ENCODE assay signal across 14 mouse cellular contexts in genomic region chr11:120707969-120708368, GRCm38 (mm10). TPM values are rescaled to one million over a fixed set of nuclear protein-coding genes. Genes with fewer than 3 reads are reported as not detected.
A peak's percentile ranks its signal among the peaks of the same experiment; 100 is the strongest.
DNase-seq lines count a peak whose midpoint lies in the region; ATAC-seq lines count a peak whose summit lies in the region.
"Had no signal": no experiment of that assay in that cellular context is flagged by ENCODE, and none has a peak within 500 bp of the region (broad histone marks: within the 10 kb centered on the region; RNA-seq: fewer than 3 reads in every experiment).

No protein-coding gene starts in this region.

- H3K4me1 ChIP-seq in heart, embryonic 15.5 days (replicated peaks), result peaks cover 47% of the 10 kb centered on the region
- peaks cover 48% of the 10 kb centered on the region for H3K4me1 ChIP-seq in heart, embryonic 11.5 days (ENCODE audit: control insufficient read depth, insufficient read depth, low read length)
- H3K4me1 ChIP-seq in midbrain, embryonic 11.5 days (ENCODE audit: control insufficient read depth, insufficient read depth, low read length), result peaks cover 44% of the 10 kb centered on the region
- peaks cover 26% of the 10 kb centered on the region for H3K4me1 ChIP-seq in midbrain, embryonic 16.5 days (ENCODE audit: control insufficient read depth, insufficient read depth, low read length)
- H3K4me1 ChIP-seq in embryonic facial prominence, embryonic 14.5 days (ENCODE audit: control insufficient read depth, insufficient read depth, low read length), result peaks cover 36% of the 10 kb centered on the region
- peaks cover 29% of the 10 kb centered on the region for H3K4me1 ChIP-seq in neural tube, embryonic 15.5 days

- DNase-seq in midbrain, embryonic 11.5 days (ENCODE audit: low spot score, missing footprints), result no peak
- DNase-seq in embryonic facial prominence, embryonic 14.5 days (ENCODE audit: low spot score), result peak; percentile 52
- DNase-seq in adrenal gland, postnatal 4 days (ENCODE audit: low spot score in 2 of 2), result no peak
- no peak for DNase-seq in gastrocnemius, postnatal 4 days (ENCODE audit: low spot score in 2 of 2)
- DNase-seq: adrenal gland, postnatal 14 days; cerebellum, adult 11 months; heart, adult 2 months; kidney, postnatal 10 days had no signal

- peaks cover 3% of the 10 kb centered on the region; the same call in 1 of the 2 replicates for H3K36me3 ChIP-seq in heart, embryonic 15.5 days
- H3K36me3 ChIP-seq in heart, embryonic 11.5 days (ENCODE audit: control insufficient read depth, insufficient read depth, low read length), result peaks cover 6% of the 10 kb centered on the region
- no peaks in the 10 kb centered on the region; the same call in 1 of the 2 replicates for H3K36me3 ChIP-seq in midbrain, embryonic 11.5 days (ENCODE audit: control insufficient read depth, insufficient read depth, low read length)
- H3K36me3 ChIP-seq in midbrain, embryonic 16.5 days (ENCODE audit: control insufficient read depth, insufficient read depth, low read length), result peaks cover 8% of the 10 kb centered on the region
- H3K36me3 ChIP-seq in embryonic facial prominence, embryonic 14.5 days (ENCODE audit: control insufficient read depth, insufficient read depth, low read length), result peaks cover 30% of the 10 kb centered on the region
- H3K36me3 ChIP-seq in neural tube, embryonic 15.5 days, result peaks cover 23% of the 10 kb centered on the region

- WGBS in heart, embryonic 15.5 days, result 45% methylated on average over 5 of the region's 5 CpGs
- 24% methylated on average over 5 of the region's 5 CpGs for WGBS in heart, embryonic 11.5 days (ENCODE audit: insufficient replicate concordance)
- 35% methylated on average over 5 of the region's 5 CpGs for whole genome bisulfite sequencing in midbrain, embryonic 11.5 days
- WGBS in midbrain, embryonic 16.5 days, result 29% methylated on average over 5 of the region's 5 CpGs
- 34% methylated on average over 5 of the region's 5 CpGs for WGBS in embryonic facial prominence, embryonic 14.5 days
- WGBS in neural tube, embryonic 15.5 days, result 33% methylated on average over 5 of the region's 5 CpGs

- no peak overlapping the region for H3K4me3 ChIP-seq in heart, embryonic 15.5 days
- no peak overlapping the region for H3K4me3 ChIP-seq in heart, embryonic 11.5 days (ENCODE audit: low read depth, low read length)
- H3K4me3 ChIP-seq in midbrain, embryonic 11.5 days (ENCODE audit: low read depth, low read length), result no peak overlapping the region
- H3K4me3 ChIP-seq in midbrain, embryonic 16.5 days (ENCODE audit: low read depth, low read length), result no peak overlapping the region
- no peak overlapping the region for H3K4me3 ChIP-seq in embryonic facial prominence, embryonic 14.5 days (ENCODE audit: low read depth, low read length)
- no peak overlapping the region for H3K4me3 ChIP-seq in neural tube, embryonic 15.5 days (replicated peaks)
- H3K4me3 ChIP-seq: heart, adult 2 months; megakaryocyte, embryonic 14.5 days had no signal

- H3K9ac ChIP-seq in heart, embryonic 15.5 days, result no peak overlapping the region
- H3K9ac ChIP-seq in heart, embryonic 11.5 days (ENCODE audit: low read depth, low read length), result no peak overlapping the region
- H3K9ac ChIP-seq in midbrain, embryonic 11.5 days (ENCODE audit: low read length), result peak overlapping the region; percentile 40
- no peak overlapping the region for H3K9ac ChIP-seq in midbrain, embryonic 16.5 days (ENCODE audit: low read depth, low read length)
- H3K9ac ChIP-seq in embryonic facial prominence, embryonic 14.5 days (ENCODE audit: low read depth, low read length), result 0 out of 2 replicates have a peak overlapping the region, but pooled peaks have one; percentile 37
- no peak overlapping the region for H3K9ac ChIP-seq in neural tube, embryonic 15.5 days (replicated peaks)

- H3K27ac ChIP-seq in heart, embryonic 15.5 days, result peak overlapping the region; percentile 27; the same call in 1 of the 2 replicates
- H3K27ac ChIP-seq in heart, embryonic 11.5 days (ENCODE audit: low read depth, low read length), result no peak overlapping the region
- no peak overlapping the region for H3K27ac ChIP-seq in midbrain, embryonic 11.5 days (ENCODE audit: low read depth, low read length)
- no peak overlapping the region for H3K27ac ChIP-seq in midbrain, embryonic 16.5 days (ENCODE audit: low read length)
- H3K27ac ChIP-seq in embryonic facial prominence, embryonic 14.5 days (replicated peaks; ENCODE audit: low read depth, low read length), result peak overlapping the region; percentile 48
- H3K27ac ChIP-seq in neural tube, embryonic 15.5 days (replicated peaks), result peak overlapping the region; percentile 54; the same call in 1 of the 2 replicates
- H3K27ac ChIP-seq: heart, adult 2 months had no signal

- no peaks in the 10 kb centered on the region for H3K27me3 ChIP-seq in heart, embryonic 15.5 days
- H3K27me3 ChIP-seq in heart, embryonic 11.5 days (ENCODE audit: control insufficient read depth, insufficient read depth, low read length), result no peaks in the 10 kb centered on the region
- no peaks in the 10 kb centered on the region for H3K27me3 ChIP-seq in midbrain, embryonic 11.5 days (ENCODE audit: control insufficient read depth, insufficient read depth, low read length)
- H3K27me3 ChIP-seq in midbrain, embryonic 16.5 days (ENCODE audit: control insufficient read depth, insufficient read depth, low read depth, low read length), result no peaks in the 10 kb centered on the region
- H3K27me3 ChIP-seq in embryonic facial prominence, embryonic 14.5 days (replicated peaks; ENCODE audit: control insufficient read depth, insufficient read depth, low read length), result no peaks in the 10 kb centered on the region
- H3K27me3 ChIP-seq in neural tube, embryonic 15.5 days (replicated peaks), result no peaks in the 10 kb centered on the region
- H3K27me3 ChIP-seq: megakaryocyte, embryonic 14.5 days had no signal

- H3K9me3 ChIP-seq in heart, embryonic 15.5 days (replicated peaks), result no peaks in the 10 kb centered on the region
- no peaks in the 10 kb centered on the region for H3K9me3 ChIP-seq in heart, embryonic 11.5 days (replicated peaks; ENCODE audit: control insufficient read depth, low read length)
- no peaks in the 10 kb centered on the region for H3K9me3 ChIP-seq in midbrain, embryonic 11.5 days (ENCODE audit: control insufficient read depth, low read length)
- no peaks in the 10 kb centered on the region for H3K9me3 ChIP-seq in midbrain, embryonic 16.5 days (replicated peaks; ENCODE audit: control insufficient read depth, low read length, poor library complexity, severe bottlenecking)
- no peaks in the 10 kb centered on the region for H3K9me3 ChIP-seq in embryonic facial prominence, embryonic 14.5 days (ENCODE audit: control insufficient read depth, low read length)
- H3K9me3 ChIP-seq in neural tube, embryonic 15.5 days (replicated peaks), result no peaks in the 10 kb centered on the region
- H3K9me3 ChIP-seq: megakaryocyte, embryonic 14.5 days had no signal

- ATAC-seq in heart, embryonic 15.5 days (replicated peaks; ENCODE audit: insufficient number of reproducible peaks, insufficient read depth, low FRiP score, low read depth), result no peak
- ATAC-seq in heart, embryonic 11.5 days (replicated peaks; ENCODE audit: insufficient number of reproducible peaks, low FRiP score, low TSS enrichment), result no peak
- ATAC-seq in midbrain, embryonic 11.5 days (ENCODE audit: low FRiP score), result no peak
- no peak for ATAC-seq in midbrain, embryonic 16.5 days
- ATAC-seq in embryonic facial prominence, embryonic 14.5 days (ENCODE audit: low read depth), result no peak
- no peak for ATAC-seq in neural tube, embryonic 15.5 days (ENCODE audit: low FRiP score)
- ATAC-seq: hindbrain, embryonic 16.5 days had no signal

- no peak overlapping the region for H3K4me2 ChIP-seq in heart, embryonic 15.5 days
- no peak overlapping the region for H3K4me2 ChIP-seq in heart, embryonic 11.5 days
- H3K4me2 ChIP-seq in midbrain, embryonic 11.5 days, result no peak overlapping the region
- H3K4me2 ChIP-seq in midbrain, embryonic 16.5 days (ENCODE audit: low read length), result no peak overlapping the region
- no peak overlapping the region for H3K4me2 ChIP-seq in embryonic facial prominence, embryonic 14.5 days (ENCODE audit: low read depth, low read length)
- H3K4me2 ChIP-seq in neural tube, embryonic 15.5 days, result no peak overlapping the region

RNA-seq across cellular contexts. Expression of gene Cenpx, which starts 5.6 kb away (rescaled TPM):
- polyA plus RNA-seq in heart, embryonic 15.5 days (2015; fragmentation: Nextera tagmentation; extraction: Ambion mirVana), result 105 and 111 TPM in 2 replicates
- polyA plus RNA-seq in heart, embryonic 11.5 days (2014; fragmentation: Nextera tagmentation; extraction: Ambion mirVana), result 114 and 129 TPM in 2 replicates
- polyA plus RNA-seq in midbrain, embryonic 11.5 days (2014; fragmentation: Nextera tagmentation; extraction: Ambion mirVana), result 119 and 131 TPM in 2 replicates
- 88.8 and 92.2 TPM in 2 replicates for polyA plus RNA-seq in midbrain, embryonic 16.5 days (2015; fragmentation: Nextera tagmentation; extraction: Ambion mirVana)
- 139 and 145 TPM in 2 replicates for polyA plus RNA-seq in embryonic facial prominence, embryonic 14.5 days (2014; fragmentation: Nextera tagmentation; extraction: Ambion mirVana)
- polyA plus RNA-seq in neural tube, embryonic 15.5 days (2015; fragmentation: Nextera tagmentation; extraction: Ambion mirVana), result 108 and 115 TPM in 2 replicates
- 10 to 100 TPM; 49.5 to 52.5 TPM for total RNA-seq in adrenal gland, postnatal 4 days (2021)
- total RNA-seq in gastrocnemius, postnatal 4 days (2021), result 10 to 100 TPM; 33.7 to 48.7 TPM

RNA-seq across cellular contexts. Expression of gene Lrrc45, which starts 5.8 kb away (rescaled TPM):
- polyA plus RNA-seq in heart, embryonic 15.5 days (2015; fragmentation: Nextera tagmentation; extraction: Ambion mirVana), result 27.5 and 36.8 TPM in 2 replicates
- 21.8 and 23.2 TPM in 2 replicates for polyA plus RNA-seq in heart, embryonic 11.5 days (2014; fragmentation: Nextera tagmentation; extraction: Ambion mirVana)
- 30.9 TPM in 2 replicates for polyA plus RNA-seq in midbrain, embryonic 11.5 days (2014; fragmentation: Nextera tagmentation; extraction: Ambion mirVana)
- 86.6 and 87.9 TPM in 2 replicates for polyA plus RNA-seq in midbrain, embryonic 16.5 days (2015; fragmentation: Nextera tagmentation; extraction: Ambion mirVana)
- 46.5 and 50.7 TPM in 2 replicates for polyA plus RNA-seq in embryonic facial prominence, embryonic 14.5 days (2014; fragmentation: Nextera tagmentation; extraction: Ambion mirVana)
- 76.8 and 81.3 TPM in 2 replicates for polyA plus RNA-seq in neural tube, embryonic 15.5 days (2015; fragmentation: Nextera tagmentation; extraction: Ambion mirVana)
- total RNA-seq in adrenal gland, postnatal 4 days (2021), result 10 to 100 TPM; 44.2 to 44.8 TPM
- 10 to 100 TPM; 16.0 to 21.0 TPM for total RNA-seq in gastrocnemius, postnatal 4 days (2021)

RNA-seq across cellular contexts. Expression of gene Rac3, which starts 13.3 kb away (rescaled TPM):
- polyA plus RNA-seq in heart, embryonic 15.5 days (2015; fragmentation: Nextera tagmentation; extraction: Ambion mirVana), result 7.8 and 17.0 TPM in 2 replicates
- 1.7 and 3.0 TPM in 2 replicates for polyA plus RNA-seq in heart, embryonic 11.5 days (2014; fragmentation: Nextera tagmentation; extraction: Ambion mirVana)
- 9.9 and 12.3 TPM in 2 replicates for polyA plus RNA-seq in midbrain, embryonic 11.5 days (2014; fragmentation: Nextera tagmentation; extraction: Ambion mirVana)
- 624 and 719 TPM in 2 replicates for polyA plus RNA-seq in midbrain, embryonic 16.5 days (2015; fragmentation: Nextera tagmentation; extraction: Ambion mirVana)
- polyA plus RNA-seq in embryonic facial prominence, embryonic 14.5 days (2014; fragmentation: Nextera tagmentation; extraction: Ambion mirVana), result 16.5 and 16.6 TPM in 2 replicates
- 459 and 611 TPM in 2 replicates for polyA plus RNA-seq in neural tube, embryonic 15.5 days (2015; fragmentation: Nextera tagmentation; extraction: Ambion mirVana)
- total RNA-seq in adrenal gland, postnatal 4 days (2021), result 10 to 100 TPM; 12.7 to 17.4 TPM
- 1 to 10 TPM; 2.5 to 4.8 TPM for total RNA-seq in gastrocnemius, postnatal 4 days (2021)

RNA-seq across cellular contexts. Expression of gene Dcxr, which starts 19.1 kb away (rescaled TPM):
- 7.0 and 16.7 TPM in 2 replicates for polyA plus RNA-seq in heart, embryonic 15.5 days (2015; fragmentation: Nextera tagmentation; extraction: Ambion mirVana)
- 5.1 and 6.6 TPM in 2 replicates for polyA plus RNA-seq in heart, embryonic 11.5 days (2014; fragmentation: Nextera tagmentation; extraction: Ambion mirVana)
- polyA plus RNA-seq in midbrain, embryonic 11.5 days (2014; fragmentation: Nextera tagmentation; extraction: Ambion mirVana), result 10.6 and 12.4 TPM in 2 replicates
- polyA plus RNA-seq in midbrain, embryonic 16.5 days (2015; fragmentation: Nextera tagmentation; extraction: Ambion mirVana), result 5.8 and 7.0 TPM in 2 replicates
- 23.5 and 27.0 TPM in 2 replicates for polyA plus RNA-seq in embryonic facial prominence, embryonic 14.5 days (2014; fragmentation: Nextera tagmentation; extraction: Ambion mirVana)
- polyA plus RNA-seq in neural tube, embryonic 15.5 days (2015; fragmentation: Nextera tagmentation; extraction: Ambion mirVana), result 9.4 and 18.9 TPM in 2 replicates
- total RNA-seq in adrenal gland, postnatal 4 days (2021), result 10 to 100 TPM; 40.9 to 43.3 TPM
- 1 to 10 TPM; 4.8 to 5.3 TPM for total RNA-seq in gastrocnemius, postnatal 4 days (2021)

RNA-seq across cellular contexts. Expression of gene Cbr2, which starts 23.9 kb away (rescaled TPM):
- 11.4 and 46.0 TPM in 2 replicates for polyA plus RNA-seq in heart, embryonic 15.5 days (2015; fragmentation: Nextera tagmentation; extraction: Ambion mirVana)
- 0.36 and 1.0 TPM in 2 replicates for polyA plus RNA-seq in heart, embryonic 11.5 days (2014; fragmentation: Nextera tagmentation; extraction: Ambion mirVana)
- 1.00 and 1.1 TPM in 2 replicates for polyA plus RNA-seq in midbrain, embryonic 11.5 days (2014; fragmentation: Nextera tagmentation; extraction: Ambion mirVana)
- polyA plus RNA-seq in midbrain, embryonic 16.5 days (2015; fragmentation: Nextera tagmentation; extraction: Ambion mirVana), result 0.87 and 1.6 TPM in 2 replicates
- 58.3 and 113 TPM in 2 replicates for polyA plus RNA-seq in embryonic facial prominence, embryonic 14.5 days (2014; fragmentation: Nextera tagmentation; extraction: Ambion mirVana)
- 0.87 and 10.7 TPM in 2 replicates for polyA plus RNA-seq in neural tube, embryonic 15.5 days (2015; fragmentation: Nextera tagmentation; extraction: Ambion mirVana)
- total RNA-seq in adrenal gland, postnatal 4 days (2021), result 1 to 10 TPM; 7.4 to 7.8 TPM
- 10 to 100 TPM in 1 of 2 experiments, 1 to 10 TPM in 1; 9.5 to 10.4 TPM for total RNA-seq in gastrocnemius, postnatal 4 days (2021)

Comparison
In these comparisons a context has a peak if more than half of its experiments do, and no peak if none do; other contexts are left out.
1. H3K27ac ChIP-seq: peak in heart, embryonic 15.5 days (single experiment), embryonic facial prominence, embryonic 14.5 days (single experiment) and neural tube, embryonic 15.5 days (single experiment); none in heart, embryonic 11.5 days (single experiment), midbrain, embryonic 11.5 days (single experiment) and midbrain, embryonic 16.5 days (single experiment).
2. H3K9ac ChIP-seq: peak in midbrain, embryonic 11.5 days (single experiment) and embryonic facial prominence, embryonic 14.5 days (single experiment); none in heart, embryonic 15.5 days (single experiment), heart, embryonic 11.5 days (single experiment), midbrain, embryonic 16.5 days (single experiment) and neural tube, embryonic 15.5 days (single experiment).
3. RNA of gene Rac3, which starts 13.3 kb away (polyA plus RNA-seq): 624 to 719 TPM in midbrain, embryonic 16.5 days and 459 to 611 TPM in neural tube, embryonic 15.5 days; 16.5 to 16.6 TPM in embryonic facial prominence, embryonic 14.5 days, 9.9 to 12.3 TPM in midbrain, embryonic 11.5 days, 7.8 to 17.0 TPM in heart, embryonic 15.5 days and 1.7 to 3.0 TPM in heart, embryonic 11.5 days; every median in the first group is over 10 times any median in the second.